Mouse (Mus musculus) G1E-ER4 (cell line): ENCODE results near the gene Kansl3. TPM values are rescaled to one million over a fixed set of nuclear protein-coding genes. Genes with fewer than 3 reads are reported as not detected.

ENCODE experiments used
- GATA1 ChIP-seq: IDR thresholded peaks from one replicate; pipeline ENCODE4 v1.8.0; 2012; ENCODE audit warnings: low read length, inconsistent platforms
- polyA plus RNA-seq: library from polyadenylated mRNA; stranded (reverse); fragments of >175 nt; gene quantifications from 2 replicates; pipeline ENCODE4 v1.2.3, GENCODE M21; 2012

Gene Kansl3
- polyA plus RNA-seq, 1 experiment: 25.8 TPM

DNA sequence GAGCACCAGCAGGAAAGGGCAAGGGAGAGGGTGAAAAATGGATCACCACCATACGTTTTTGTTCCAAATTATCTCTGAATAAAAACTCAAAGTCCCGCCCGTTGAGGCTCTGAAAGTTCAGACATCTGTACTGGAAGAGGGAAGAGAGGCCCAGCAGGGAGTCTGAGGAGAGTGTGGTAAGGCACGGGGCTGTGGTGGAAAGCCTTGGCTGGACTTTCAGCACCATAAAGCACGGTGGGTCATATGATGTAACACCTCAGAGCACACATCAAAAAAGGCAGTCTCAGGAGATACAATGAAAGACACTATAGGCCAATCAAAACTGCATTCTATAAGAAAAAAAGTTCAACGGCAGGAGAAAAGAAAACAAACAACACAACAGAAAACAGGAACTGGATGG is 37.2 kb downstream of the Kansl3 start:
- no peak for TF ChIP-seq GATA1

DNA sequence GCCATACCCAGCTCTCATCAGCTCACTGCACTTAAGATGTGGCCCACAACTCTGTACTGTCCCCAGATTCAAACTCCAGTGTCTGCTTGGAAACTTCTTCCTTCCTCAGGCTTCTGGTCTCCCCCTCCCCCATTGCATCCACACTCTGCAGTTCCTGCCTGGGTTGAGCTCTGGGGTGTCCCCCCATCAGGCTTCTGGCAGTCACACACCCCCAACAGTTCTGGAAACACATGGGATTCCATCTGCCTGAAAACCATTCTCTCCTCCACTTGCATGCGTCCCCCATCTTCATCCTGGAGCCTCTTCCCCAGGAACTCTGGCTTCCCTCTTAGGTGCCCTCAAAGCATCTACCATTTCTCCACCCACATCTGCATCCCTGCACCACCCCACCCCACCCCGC is 42.2 kb downstream of the Kansl3 start:
- no peak for TF ChIP-seq GATA1

DNA sequence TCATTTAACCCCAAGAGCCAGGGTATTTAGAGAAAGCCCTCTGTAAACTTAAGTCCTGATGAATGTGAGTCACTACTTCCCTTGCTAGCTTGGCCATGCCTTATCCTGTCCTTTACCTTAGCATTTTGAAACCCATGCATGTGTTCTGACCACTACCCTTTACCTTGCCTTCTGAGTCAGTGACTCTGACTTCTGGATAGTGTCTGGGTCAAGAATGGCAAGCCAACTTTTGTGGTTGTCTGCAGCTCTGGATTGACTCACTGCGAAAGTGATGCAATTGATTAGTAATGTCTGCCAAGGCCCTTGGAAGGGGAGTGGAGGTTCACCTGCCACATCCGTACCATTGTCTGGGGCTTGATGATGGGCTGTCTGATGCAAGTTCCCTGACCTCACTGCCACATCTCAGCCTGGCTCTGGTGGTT is 43.1 kb downstream of the Kansl3 start:
- TF ChIP-seq GATA1: no peak

DNA sequence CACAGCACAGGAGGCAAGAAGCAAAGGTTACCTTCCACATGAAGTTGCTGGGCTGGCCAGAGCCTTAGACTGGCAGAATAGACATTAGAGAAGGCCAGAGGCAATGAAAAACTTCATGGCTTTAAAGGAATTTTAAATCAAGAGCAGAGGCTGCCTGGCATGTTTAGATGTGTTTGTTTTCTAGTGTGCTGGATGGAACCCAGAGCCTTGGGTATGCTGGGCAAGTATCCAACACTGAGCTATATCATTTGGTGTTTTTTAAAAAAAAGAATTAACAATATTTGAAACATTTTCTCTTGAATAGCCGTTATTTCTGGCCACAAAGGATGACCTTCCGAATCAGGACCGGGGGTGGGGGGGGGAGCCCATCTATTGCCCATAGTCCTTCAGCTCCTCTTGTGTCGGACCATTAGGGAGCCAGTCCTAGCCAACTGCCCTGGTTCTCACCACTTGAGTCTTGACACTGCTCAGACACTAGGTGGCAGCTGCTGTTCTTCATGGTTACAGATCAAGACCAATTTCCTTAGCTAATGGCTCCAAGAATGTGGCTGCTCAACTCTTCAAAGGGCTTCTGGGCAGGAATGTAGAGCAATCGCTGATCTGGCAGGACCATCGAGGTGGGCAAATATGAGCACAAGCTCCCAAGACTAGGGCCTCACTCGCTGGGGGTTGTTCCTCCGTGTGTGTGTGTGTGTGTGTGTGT is 45.1 kb downstream of the Kansl3 start:
- TF ChIP-seq GATA1: no peak

- no peak for TF ChIP-seq GATA1
These were observed 45.9 kb downstream of the Kansl3 start for GRCm38 (mm10) chr1:36323076-36323475.

GRCm38 (mm10) chr1:36321829-36322573 is 47.0 kb downstream of the Kansl3 start:
- no peak for TF ChIP-seq GATA1

GRCm38 (mm10) chr1:36321164-36321563 is 47.8 kb downstream of the Kansl3 start:
- no peak for TF ChIP-seq GATA1

DNA sequence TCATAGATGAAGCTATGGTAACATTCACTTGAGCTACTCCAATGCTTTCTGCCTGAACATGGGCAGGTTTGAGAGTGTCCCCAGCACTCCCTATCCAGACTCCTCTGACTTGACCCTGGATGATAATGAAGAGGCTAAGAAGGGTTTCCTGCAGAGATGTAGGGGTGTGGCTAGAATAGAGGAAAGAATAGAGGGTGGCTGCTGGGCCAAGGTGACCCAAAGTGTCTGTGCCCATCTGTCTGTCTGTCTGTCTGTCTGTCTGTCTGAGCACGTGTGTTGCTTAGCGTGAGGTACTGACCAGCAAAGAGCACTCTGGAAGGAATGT is 53.2 kb downstream of the Kansl3 start:
- TF ChIP-seq GATA1: no peak

- no peak for TF ChIP-seq GATA1
These were observed 53.8 kb downstream of the Kansl3 start for GRCm38 (mm10) chr1:36314959-36315775.

GRCm38 (mm10) chr1:36309498-36309901 is 59.5 kb downstream of the Kansl3 start:
- TF ChIP-seq GATA1: no peak

DNA sequence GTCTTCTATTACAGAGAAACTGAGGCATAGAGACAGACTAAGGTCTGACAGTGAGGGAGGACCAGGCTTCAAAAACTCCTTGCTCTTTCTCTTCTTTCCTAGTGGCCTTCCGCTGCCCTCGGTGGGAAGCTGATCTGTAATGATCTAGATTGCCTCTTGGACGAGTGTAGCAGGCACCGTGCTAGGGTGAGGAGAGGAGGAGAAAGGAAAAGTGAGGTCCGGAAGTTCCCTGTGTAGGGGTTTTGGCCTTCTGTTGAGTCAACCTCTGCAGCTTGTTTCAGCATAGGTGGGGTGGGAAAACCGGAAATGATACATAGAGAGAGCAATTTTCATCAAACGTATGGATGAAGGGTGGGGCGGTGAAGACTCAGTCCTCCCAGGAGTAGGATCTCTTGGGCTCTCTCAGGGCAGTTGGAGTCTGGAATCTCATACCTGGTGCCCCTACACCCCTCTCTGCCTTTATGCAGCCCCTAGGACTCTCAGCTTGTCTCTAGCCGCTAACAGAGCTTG is 60.0 kb downstream of the Kansl3 start:
- no peak for TF ChIP-seq GATA1

DNA sequence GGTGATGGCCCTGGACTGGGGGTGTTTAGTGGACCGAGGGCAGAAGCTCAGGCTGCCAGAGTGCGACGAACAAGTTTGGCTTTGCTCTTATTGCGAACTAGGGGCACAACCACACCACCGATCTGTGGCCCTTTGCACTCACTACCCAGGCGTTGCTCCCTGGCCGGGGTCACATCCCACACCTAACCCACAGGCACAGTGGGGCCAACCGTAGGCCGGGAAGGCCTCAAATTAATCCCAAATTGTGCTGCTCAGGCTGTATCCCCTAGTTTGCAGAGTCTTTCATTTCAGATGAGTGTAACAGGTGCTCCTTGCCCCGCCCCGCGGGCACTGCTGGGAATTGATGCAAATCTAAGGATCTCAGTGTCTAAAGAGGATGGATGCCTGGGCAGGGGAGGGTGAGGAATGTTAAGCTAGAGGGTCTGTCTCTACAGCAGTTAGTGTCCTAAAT is 60.5 kb downstream of the Kansl3 start:
- TF ChIP-seq GATA1: no peak

DNA sequence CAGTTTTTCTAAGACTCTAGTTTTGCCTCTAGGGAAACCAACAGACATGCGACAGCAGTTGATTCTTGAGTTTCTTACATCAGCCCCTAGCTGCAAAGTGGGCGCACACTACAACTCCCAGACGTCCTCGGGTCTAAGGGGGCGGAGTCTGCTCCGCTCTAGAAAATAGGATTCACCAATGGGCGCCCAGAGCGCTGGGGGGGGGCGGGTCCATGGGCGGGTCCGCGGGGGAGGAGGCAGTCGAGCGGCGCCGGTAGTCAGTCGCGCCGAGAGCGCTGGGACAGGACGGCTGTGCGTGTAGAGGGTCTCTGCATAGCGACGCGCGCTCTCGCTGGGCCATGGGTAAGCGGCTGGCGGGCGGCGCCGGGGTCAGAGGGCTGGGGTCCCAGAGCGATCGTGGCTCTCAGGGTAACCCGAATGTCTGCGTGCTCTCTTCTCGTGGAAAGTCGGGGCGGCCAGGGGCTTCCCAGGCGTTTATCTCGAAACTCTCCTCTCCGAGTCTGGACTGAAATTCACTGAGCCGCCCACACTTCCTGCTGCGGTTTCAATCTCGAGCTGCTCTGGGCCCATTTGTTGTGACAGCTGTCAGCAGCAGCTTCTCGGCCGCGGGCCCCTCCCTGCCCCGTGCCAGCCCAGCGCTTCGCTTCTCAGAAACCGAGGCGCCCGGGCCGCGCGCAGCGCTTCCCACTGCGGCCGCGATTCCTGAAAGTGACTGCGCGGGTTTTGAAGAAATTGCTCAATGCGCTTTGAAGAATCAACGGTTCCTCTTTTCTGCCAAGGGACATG is 61.3 kb downstream of the Kansl3 start, which contains the start of gene Arid5a:
Arid5a (plus strand) TSS at position 239 of the 786 bp plus-strand sequence.
- no peak for TF ChIP-seq GATA1

DNA sequence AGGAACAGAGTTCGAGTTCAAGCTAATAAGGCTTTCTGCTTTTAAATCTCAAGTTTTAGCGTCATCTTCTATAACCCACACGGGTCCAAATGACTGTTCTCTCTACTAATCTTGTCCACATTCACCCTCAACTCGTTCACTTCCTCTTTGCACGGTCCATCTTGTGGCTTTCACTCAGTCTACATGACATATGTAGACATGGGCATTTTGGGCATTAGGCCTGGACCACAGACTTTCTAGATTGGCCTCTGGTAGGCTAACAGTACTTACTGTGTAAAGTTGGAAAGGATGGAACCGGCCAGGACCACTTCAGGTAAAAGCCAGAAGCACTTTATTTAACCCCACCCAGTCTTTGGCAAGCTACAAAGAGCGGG is 61.9 kb downstream of the Kansl3 start:
- TF ChIP-seq GATA1: no peak

DNA sequence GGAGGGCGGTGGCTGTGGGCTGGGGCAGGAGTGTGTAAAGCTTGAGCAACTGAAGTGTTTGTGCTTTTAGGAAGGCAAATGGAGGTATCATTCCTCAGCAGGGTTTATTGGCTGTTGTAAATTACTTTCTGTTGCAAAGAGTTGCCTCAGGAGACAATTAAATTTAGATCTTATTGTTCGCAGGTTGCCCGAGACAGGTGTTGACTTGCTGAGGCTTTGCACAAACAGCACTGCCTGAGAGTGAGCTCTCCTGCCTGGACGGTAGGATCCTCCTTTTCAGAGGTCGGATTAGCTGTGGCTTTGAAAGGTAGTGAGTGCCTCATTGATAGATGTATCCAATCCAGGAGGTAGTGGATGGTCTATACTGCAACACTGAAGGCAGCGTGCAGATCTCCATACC is 62.9 kb downstream of the Kansl3 start:
- TF ChIP-seq GATA1: no peak
